Mouse (Mus musculus): Measurements from ENCODE around the gene Ppid. TPM values are rescaled to one million over a fixed set of nuclear protein-coding genes. Genes with fewer than 3 reads are reported as not detected.

Gene Ppid
- polyA plus RNA-seq (2015; fragmentation: Nextera tagmentation; extraction: Ambion mirVana), result 67.7 and 82.3 TPM in 2 replicates

GRCm38 (mm10) chr3:79590863-79591792 is at the start of gene Ppid:
Gene Ppid, plus strand, starts transcription at chr3:79591342.
- H3K27ac ChIP-seq (ENCODE audit: low read length), result peak within 1 kb of the TSS; percentile 82
- ATAC-seq (ENCODE audit: low read depth), result peak; percentile 91
- H3K4me1 ChIP-seq (ENCODE audit: control insufficient read depth, low read depth, low read length), result peaks cover 10% of the 10 kb centered on the region
- H3K4me3 ChIP-seq (ENCODE audit: low read depth, low read length), result peak within 1 kb of the TSS; percentile 81
- H3K9ac ChIP-seq (ENCODE audit: low read depth, low read length), result peak within 1 kb of the TSS; percentile 87
- 1% methylated on average over 63 of the region's 63 CpGs for WGBS (ENCODE audit: insufficient replicate concordance)
- no peaks in the 10 kb centered on the region for H3K27me3 ChIP-seq (ENCODE audit: control insufficient read depth, insufficient read depth, low read depth, low read length)
- H3K9me3 ChIP-seq (replicated peaks; ENCODE audit: control insufficient read depth, low read length), result no peaks in the 10 kb centered on the region
- peak within 1 kb of the TSS; percentile 77 for H3K4me2 ChIP-seq (ENCODE audit: low read depth, low read length)
- H3K36me3 ChIP-seq (ENCODE audit: control insufficient read depth, insufficient read depth), result peaks cover 17% of the 10 kb centered on the region

DNA sequence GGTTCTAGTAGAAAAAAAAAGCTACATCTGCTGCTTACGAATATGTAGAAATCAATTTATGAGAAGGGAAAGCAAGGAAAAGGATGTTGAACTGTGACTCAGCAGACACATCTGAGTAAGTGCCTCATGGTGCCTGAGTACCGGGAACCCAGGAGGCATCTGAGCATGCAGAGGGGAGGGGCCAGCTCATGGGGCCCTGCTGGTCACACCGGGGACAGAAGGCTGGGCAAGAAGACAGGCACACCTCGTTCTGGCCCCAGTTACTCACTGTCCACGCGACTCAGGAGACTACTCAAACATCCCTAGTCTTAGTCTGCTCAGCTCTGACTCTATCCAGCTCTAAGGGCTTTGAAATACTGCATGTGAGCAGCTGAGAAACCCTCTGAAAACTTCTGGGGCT is 48.6 kb upstream of the Ppid start:
- Histone ChIP-seq H3K4me1 (ENCODE audit: control insufficient read depth, low read depth, low read length) (peaks cover 30% of the 10 kb centered on the region), H3K4me2 (ENCODE audit: low read depth, low read length) (peak overlapping the region; percentile 21; the same call in 1 of the 2 replicates), H3K9me3 (replicated peaks; ENCODE audit: control insufficient read depth, low read length) (no peaks in the 10 kb centered on the region), H3K27ac (ENCODE audit: low read length) (peak overlapping the region; percentile 5; the same call in 1 of the 2 replicates), H3K9ac (ENCODE audit: low read depth, low read length) (no peak overlapping the region), H3K27me3 (ENCODE audit: control insufficient read depth, insufficient read depth, low read depth, low read length) (no peaks in the 10 kb centered on the region), H3K36me3 (ENCODE audit: control insufficient read depth, insufficient read depth) (no peaks in the 10 kb centered on the region), H3K4me3 (ENCODE audit: low read depth, low read length) (no peak overlapping the region)
- ATAC-seq (ENCODE audit: low read depth), result peak; percentile 84
- 11% methylated on average over 6 of the region's 6 CpGs for WGBS (ENCODE audit: insufficient replicate concordance)

DNA sequence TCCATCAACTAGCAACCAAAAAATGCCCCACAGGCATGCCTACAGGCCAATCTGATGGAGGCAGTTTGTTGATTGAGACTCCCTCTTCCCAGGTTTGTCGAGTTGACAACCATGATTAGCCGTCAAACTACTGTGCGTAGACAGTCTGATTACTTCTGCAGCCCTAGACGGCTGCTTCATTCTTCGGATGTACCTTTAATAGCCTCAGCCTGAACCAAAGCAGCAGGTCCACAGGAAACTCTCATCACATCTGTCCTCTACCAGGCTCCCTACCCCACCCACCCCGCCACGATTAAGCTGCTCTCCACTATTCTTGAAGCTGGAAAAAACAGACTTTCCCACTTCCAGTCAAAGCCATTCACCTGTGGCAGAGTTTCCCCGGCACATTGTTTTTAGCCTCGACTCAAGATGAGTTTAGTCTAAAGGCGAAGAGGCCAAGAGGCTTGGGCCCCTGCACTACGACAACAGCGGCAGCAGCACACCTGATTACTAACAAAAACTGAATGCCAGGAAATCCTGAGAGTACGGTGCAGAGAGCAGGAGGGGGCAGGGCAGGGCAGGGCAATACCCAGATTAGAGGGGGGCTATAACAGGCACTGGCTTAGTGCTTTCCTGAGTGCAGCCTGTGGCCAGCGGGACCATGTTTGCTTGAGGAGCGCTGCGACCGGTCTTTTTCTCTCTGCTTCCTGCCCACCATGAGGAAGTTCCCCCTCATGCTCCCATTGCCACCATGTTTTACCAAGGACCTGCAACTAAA is 42.3 kb upstream of the Ppid start:
- 60% methylated on average over 17 of the region's 17 CpGs for WGBS (ENCODE audit: insufficient replicate concordance)
- no peak for ATAC-seq (ENCODE audit: low read depth)

GRCm38 (mm10) chr3:79549751-79550393 is 41.3 kb upstream of the Ppid start:
- Histone ChIP-seq H3K27me3 (ENCODE audit: control insufficient read depth, insufficient read depth, low read depth, low read length) (no peaks in the 10 kb centered on the region), H3K9ac (ENCODE audit: low read depth, low read length) (no peak overlapping the region), H3K9me3 (replicated peaks; ENCODE audit: control insufficient read depth, low read length) (no peaks in the 10 kb centered on the region), H3K4me1 (ENCODE audit: control insufficient read depth, low read depth, low read length) (no peaks in the 10 kb centered on the region), H3K36me3 (ENCODE audit: control insufficient read depth, insufficient read depth) (no peaks in the 10 kb centered on the region), H3K4me3 (ENCODE audit: low read depth, low read length) (no peak overlapping the region), H3K4me2 (ENCODE audit: low read depth, low read length) (no peak overlapping the region), H3K27ac (ENCODE audit: low read length) (no peak overlapping the region)
- no peak for ATAC-seq (ENCODE audit: low read depth)
- 90% methylated on average over 8 of the region's 8 CpGs for WGBS (ENCODE audit: insufficient replicate concordance)

More for the DNA sequence above, 42.3 kb upstream of the Ppid start:
- H3K27me3 ChIP-seq (ENCODE audit: control insufficient read depth, insufficient read depth, low read depth, low read length), result no peaks in the 10 kb centered on the region
- no peak overlapping the region for H3K4me2 ChIP-seq (ENCODE audit: low read depth, low read length)
- no peaks in the 10 kb centered on the region for H3K36me3 ChIP-seq (ENCODE audit: control insufficient read depth, insufficient read depth)
- H3K4me3 ChIP-seq (ENCODE audit: low read depth, low read length), result no peak overlapping the region
- H3K27ac ChIP-seq (ENCODE audit: low read length), result no peak overlapping the region
- H3K9ac ChIP-seq (ENCODE audit: low read depth, low read length), result no peak overlapping the region
- H3K9me3 ChIP-seq (replicated peaks; ENCODE audit: control insufficient read depth, low read length), result no peaks in the 10 kb centered on the region
- no peaks in the 10 kb centered on the region for H3K4me1 ChIP-seq (ENCODE audit: control insufficient read depth, low read depth, low read length)

- no peaks in the 10 kb centered on the region for H3K36me3 ChIP-seq (ENCODE audit: control insufficient read depth, insufficient read depth)
- no peak overlapping the region for H3K4me3 ChIP-seq (ENCODE audit: low read depth, low read length)
- H3K27ac ChIP-seq (ENCODE audit: low read length), result no peak overlapping the region
- no peak overlapping the region for H3K4me2 ChIP-seq (ENCODE audit: low read depth, low read length)
- no peaks in the 10 kb centered on the region for H3K4me1 ChIP-seq (ENCODE audit: control insufficient read depth, low read depth, low read length)
- no peak for ATAC-seq (ENCODE audit: low read depth)
- H3K27me3 ChIP-seq (ENCODE audit: control insufficient read depth, insufficient read depth, low read depth, low read length), result no peaks in the 10 kb centered on the region
- 82% methylated on average over 10 of the region's 10 CpGs for WGBS (ENCODE audit: insufficient replicate concordance)
- H3K9ac ChIP-seq (ENCODE audit: low read depth, low read length), result no peak overlapping the region
- no peaks in the 10 kb centered on the region for H3K9me3 ChIP-seq (replicated peaks; ENCODE audit: control insufficient read depth, low read length)
Measured at GRCm38 (mm10) chr3:79551826-79552552, 39.2 kb upstream of the Ppid start.

DNA sequence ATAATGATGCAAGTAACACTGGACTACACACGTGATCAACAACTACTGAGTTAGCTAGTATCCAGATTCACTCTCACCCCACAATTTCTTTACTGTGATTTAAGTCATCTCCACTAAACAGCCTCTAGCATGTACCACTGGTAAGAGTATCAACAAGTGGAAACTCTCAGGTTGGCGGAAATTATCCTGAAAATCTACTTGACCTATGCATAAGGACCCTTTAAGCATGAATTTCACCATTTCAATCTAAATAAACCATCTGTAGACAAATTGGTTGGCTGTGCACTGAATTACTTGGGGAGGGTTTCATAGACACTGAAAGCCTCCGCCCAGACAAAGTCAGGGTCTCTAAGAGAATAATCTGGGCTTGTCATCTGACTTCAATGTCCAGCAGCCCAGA is 37.4 kb upstream of the Ppid start:
- Histone ChIP-seq H3K27me3 (ENCODE audit: control insufficient read depth, insufficient read depth, low read depth, low read length) (no peaks in the 10 kb centered on the region), H3K9me3 (replicated peaks; ENCODE audit: control insufficient read depth, low read length) (no peaks in the 10 kb centered on the region), H3K4me2 (ENCODE audit: low read depth, low read length) (no peak overlapping the region), H3K4me1 (ENCODE audit: control insufficient read depth, low read depth, low read length) (no peaks in the 10 kb centered on the region), H3K27ac (ENCODE audit: low read length) (no peak overlapping the region), H3K36me3 (ENCODE audit: control insufficient read depth, insufficient read depth) (no peaks in the 10 kb centered on the region), H3K9ac (ENCODE audit: low read depth, low read length) (no peak overlapping the region), H3K4me3 (ENCODE audit: low read depth, low read length) (no peak overlapping the region)
- ATAC-seq (ENCODE audit: low read depth), result no peak
- WGBS (ENCODE audit: insufficient replicate concordance), result 88% methylated on average over 3 of the region's 3 CpGs

- Histone ChIP-seq H3K4me3 (ENCODE audit: low read depth, low read length) (no peak overlapping the region), H3K27me3 (ENCODE audit: control insufficient read depth, insufficient read depth, low read depth, low read length) (no peaks in the 10 kb centered on the region), H3K4me1 (ENCODE audit: control insufficient read depth, low read depth, low read length) (peaks cover 5% of the 10 kb centered on the region; the same call in 1 of the 2 replicates), H3K27ac (ENCODE audit: low read length) (no peak overlapping the region), H3K9ac (ENCODE audit: low read depth, low read length) (no peak overlapping the region), H3K36me3 (ENCODE audit: control insufficient read depth, insufficient read depth) (no peaks in the 10 kb centered on the region), H3K4me2 (ENCODE audit: low read depth, low read length) (no peak overlapping the region), H3K9me3 (replicated peaks; ENCODE audit: control insufficient read depth, low read length) (no peaks in the 10 kb centered on the region)
- no peak for ATAC-seq (ENCODE audit: low read depth)
- 80% methylated on average over 6 of the region's 6 CpGs for WGBS (ENCODE audit: insufficient replicate concordance)
Measured at GRCm38 (mm10) chr3:79555061-79555460, 36.1 kb upstream of the Ppid start.

DNA sequence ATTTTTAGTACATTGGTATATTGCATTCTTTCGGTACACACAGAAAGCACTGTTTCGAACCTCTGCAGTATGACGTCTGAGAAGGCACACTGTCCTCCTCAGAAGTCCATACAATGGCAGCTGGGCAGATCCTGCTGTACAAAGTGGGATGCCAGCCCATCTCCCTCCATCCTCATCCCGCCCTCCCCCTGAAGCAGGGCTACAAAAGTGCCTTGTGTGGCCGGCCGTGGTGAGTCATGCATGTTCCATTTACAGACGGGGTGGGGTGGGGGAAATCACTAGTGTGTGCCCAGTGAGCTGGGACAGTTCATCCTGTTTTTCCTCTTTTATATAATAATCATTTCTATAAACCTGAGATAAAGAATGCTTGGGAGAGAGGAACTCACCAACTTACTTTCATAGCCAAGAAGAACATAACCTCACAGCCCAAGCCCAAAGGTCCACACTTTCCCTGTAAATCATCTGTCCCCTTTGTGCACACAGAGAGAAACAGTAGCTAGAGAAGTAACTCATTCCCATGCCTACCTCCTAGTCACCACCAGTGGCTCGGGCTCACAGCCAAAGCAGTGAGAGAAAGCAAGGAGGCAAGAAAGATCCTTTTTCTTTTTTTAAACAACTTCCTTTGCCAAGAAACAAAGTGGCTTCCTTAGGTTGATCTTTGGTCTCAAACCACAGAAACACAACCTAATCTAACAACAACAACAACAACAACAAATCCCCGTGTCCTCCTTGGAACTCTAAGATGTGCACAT is 31.9 kb upstream of the Ppid start:
- H3K27me3 ChIP-seq (ENCODE audit: control insufficient read depth, insufficient read depth, low read depth, low read length), result no peaks in the 10 kb centered on the region
- H3K27ac ChIP-seq (ENCODE audit: low read length), result peak overlapping the region; percentile 37; the same call in 1 of the 2 replicates
- peaks cover 5% of the 10 kb centered on the region; the same call in 1 of the 2 replicates for H3K4me1 ChIP-seq (ENCODE audit: control insufficient read depth, low read depth, low read length)
- no peaks in the 10 kb centered on the region for H3K36me3 ChIP-seq (ENCODE audit: control insufficient read depth, insufficient read depth)
- WGBS (ENCODE audit: insufficient replicate concordance), result 71% methylated on average over 9 of the region's 9 CpGs
- no peak overlapping the region for H3K9ac ChIP-seq (ENCODE audit: low read depth, low read length)
- H3K4me3 ChIP-seq (ENCODE audit: low read depth, low read length), result no peak overlapping the region
- H3K9me3 ChIP-seq (replicated peaks; ENCODE audit: control insufficient read depth, low read length), result no peaks in the 10 kb centered on the region
- H3K4me2 ChIP-seq (ENCODE audit: low read depth, low read length), result no peak overlapping the region
- no peak for ATAC-seq (ENCODE audit: low read depth)

All from liver, embryonic 16.5 days (tissue).